Mouse (Mus musculus) left cerebral cortex, adult 2 months (tissue): ENCODE measurements around the gene Ehd2. TPM values are rescaled to one million over a fixed set of nuclear protein-coding genes. Genes with fewer than 3 reads are reported as not detected.

Source experiments
- DNase-seq, 2 experiments: peaks; one replicate each; pipeline ENCODE4 v3.0.0; 2021 to 2022; ENCODE audit warnings: low spot score in 2 of 2, mixed read lengths in 1 of 2; ENCODE audit errors: extremely low spot score in 1 of 2
- H3K27ac ChIP-seq: fragments of 200-600 bp; 2 replicates; pipeline ENCODE4 v1.8.1; 2022
- H3K4me3 ChIP-seq: fragments of 200-600 bp; 2 replicates; pipeline ENCODE4 v1.8.1; 2022
- CTCF ChIP-seq: fragments of 200-600 bp; IDR thresholded peaks from 2 replicates; pipeline ENCODE4 v1.8.1; 2022; ENCODE audit warnings: antibody characterized with exemption, mild to moderate bottlenecking, moderate library complexity
- intact Hi-C: fragments of 180-260 bp; cut with DNase I; formaldehyde crosslinking; loops from one replicate; pipeline ENCODE4 v1.15.1; 2025
- total RNA-seq, 2 experiments: library from RNA; stranded (reverse); gene quantifications; 2 replicates each; pipeline ENCODE4 v1.2.3; 2021

Ehd2 gene
- total RNA-seq, 2 experiments from 2014 or later, result 6.4 to 6.7 TPM

- Histone ChIP-seq H3K4me3 (no peak overlapping the region), H3K27ac (no peak overlapping the region)
- TF ChIP-seq CTCF, result no peak
- intact Hi-C loops, result no loop called here
- DNase-seq, result no peak
Observed at GRCm38 (mm10) chr7:15914751-15915150, 52.6 kb downstream of the Ehd2 start.

- intact Hi-C loops, result no loop called here
- DNase-seq, result peak in 1 of 2 experiments; percentile 49
- TF ChIP-seq CTCF, result peak; percentile 82
- H3K4me3 ChIP-seq, result no peak overlapping the region
- no peak overlapping the region for H3K27ac ChIP-seq
Observed at GRCm38 (mm10) chr7:15914252-15914651, 53.1 kb downstream of the Ehd2 start.

- intact Hi-C loops, result loop anchor here (1.0 kb wide), 1 partner anchor 53 kb away; no protein-coding TSS in a partner anchor
- H3K27ac ChIP-seq, result no peak overlapping the region
- DNase-seq, result peak; percentile 68 to 76
- H3K4me3 ChIP-seq, result no peak overlapping the region
- peak; percentile 77 for TF ChIP-seq CTCF
Observed at GRCm38 (mm10) chr7:15912183-15912582, 55.2 kb downstream of the Ehd2 start.

GRCm38 (mm10) chr7:15910521-15910920 lies 56.8 kb downstream of the Ehd2 start:
- DNase-seq, result no peak
- no peak overlapping the region for H3K4me3 ChIP-seq
- no peak for TF ChIP-seq CTCF
- no peak overlapping the region for H3K27ac ChIP-seq
- intact Hi-C loops, result no loop called here

GRCm38 (mm10) chr7:15907971-15908590 lies 59.3 kb downstream of the Ehd2 start:
- TF ChIP-seq CTCF, result no peak
- Histone ChIP-seq H3K4me3 (no peak overlapping the region), H3K27ac (no peak overlapping the region)
- DNase-seq, result no peak
- intact Hi-C loops, result no loop called here

- H3K27ac ChIP-seq, result no peak overlapping the region
- H3K4me3 ChIP-seq, result no peak overlapping the region
- no peak for TF ChIP-seq CTCF
- intact Hi-C loops, result no loop called here
- no peak for DNase-seq
Observed at GRCm38 (mm10) chr7:15906602-15907001, 60.8 kb downstream of the Ehd2 start.

- intact Hi-C loops, result no loop called here
- Histone ChIP-seq H3K27ac (no peak overlapping the region), H3K4me3 (no peak overlapping the region)
- no peak for DNase-seq
- TF ChIP-seq CTCF, result no peak
Observed at GRCm38 (mm10) chr7:15905861-15906260, 61.5 kb downstream of the Ehd2 start.

GRCm38 (mm10) chr7:15901366-15902048 lies 65.9 kb downstream of the Ehd2 start:
- Histone ChIP-seq H3K4me3 (no peak overlapping the region), H3K27ac (no peak overlapping the region)
- intact Hi-C loops, result no loop called here
- no peak for DNase-seq
- no peak for TF ChIP-seq CTCF

Other genes starting within 250 kb of the Ehd2 start
- not detected for gene Obox5, start 217.4 kb downstream of the Ehd2 start, total RNA-seq
- not detected for gene Obox6, start 127.9 kb downstream of the Ehd2 start, total RNA-seq
- gene Crx, start 87.6 kb downstream of the Ehd2 start, total RNA-seq, result not detected
- gene Crxos, start 85.0 kb downstream of the Ehd2 start, total RNA-seq, result under 1 TPM in 1 of 2 experiments, not detected in 1; 0.29 TPM
- gene Selenow, start 45.2 kb downstream of the Ehd2 start, total RNA-seq, result 1,000 to 10,000 TPM; 1,033 to 1,089 TPM
- gene Nop53, start 21.5 kb downstream of the Ehd2 start, total RNA-seq, result 100 to 1,000 TPM; 108 to 113 TPM
- gene Bicra, start 80.4 kb upstream of the Ehd2 start, total RNA-seq, result 10 to 100 TPM; 14.5 to 15.4 TPM
- under 1 TPM; 0.77 to 0.97 TPM for gene Zfp541, start 94.2 kb upstream of the Ehd2 start, total RNA-seq
- 100 to 1,000 TPM; 269 to 280 TPM for gene Napa, start 130.9 kb upstream of the Ehd2 start, total RNA-seq
- gene Kptn, start 152.3 kb upstream of the Ehd2 start, total RNA-seq, result 10 to 100 TPM; 42.9 to 46.3 TPM
- gene Slc8a2, start 162.3 kb upstream of the Ehd2 start, total RNA-seq, result 100 to 1,000 TPM; 226 TPM
- 10 to 100 TPM; 39.8 to 42.6 TPM for gene Meis3, start 207.5 kb upstream of the Ehd2 start, total RNA-seq